Mouse (Mus musculus) midbrain, embryonic 16.5 days (tissue): ENCODE measurements around the gene Trim71. TPM values are rescaled to one million over a fixed set of nuclear protein-coding genes. Genes with fewer than 3 reads are reported as not detected.
"Not testable (repeated sequence)": the region's sequence is repeated elsewhere in the genome, so short reads cannot be mapped to it uniquely, and the experiment has no call there.

Source experiments
- ATAC-seq: fragments of 200-750 bp; cut with Nextera tagmentation; 2 replicates; pipeline ENCODE4 v1.8.0; 2017; ENCODE audit warnings: moderate TSS enrichment
- H3K27ac ChIP-seq: fragments of 300-500 bp; sonication (generic); 2 replicates; pipeline ENCODE4 v1.5.1; 2014; ENCODE audit warnings: mild to moderate bottlenecking, low read length, mixed read lengths
- H3K27me3 ChIP-seq: fragments of 300-500 bp; sonication (generic); 2 replicates; pipeline ENCODE4 v1.6.1; 2014; ENCODE audit warnings: low read depth, low read length, mixed read lengths; ENCODE audit not compliant: control insufficient read depth, insufficient read depth
- H3K36me3 ChIP-seq: fragments of 300-500 bp; sonication (generic); 2 replicates; pipeline ENCODE4 v1.6.1; 2014; ENCODE audit warnings: mild to moderate bottlenecking, low read length, moderate library complexity, mixed read lengths; ENCODE audit not compliant: control insufficient read depth, insufficient read depth
- H3K4me1 ChIP-seq: fragments of 300-500 bp; sonication (generic); 2 replicates; pipeline ENCODE4 v1.6.1; 2014; ENCODE audit warnings: mild to moderate bottlenecking, low read length, mixed read lengths; ENCODE audit not compliant: control insufficient read depth, insufficient read depth
- H3K4me2 ChIP-seq: fragments of 300-500 bp; sonication (generic); 2 replicates; pipeline ENCODE4 v1.6.1; 2014; ENCODE audit warnings: mild to moderate bottlenecking, low read length, mixed read lengths
- H3K4me3 ChIP-seq: fragments of 300-500 bp; sonication (generic); 2 replicates; pipeline ENCODE4 v1.5.1; 2014; ENCODE audit warnings: low read depth, mild to moderate bottlenecking, low read length, moderate library complexity, mixed read lengths
- H3K9ac ChIP-seq: fragments of 300-500 bp; sonication (generic); 2 replicates; pipeline ENCODE4 v1.6.1; 2014; ENCODE audit warnings: low read depth, low read length, mixed read lengths
- H3K9me3 ChIP-seq: fragments of 300-500 bp; sonication (generic); replicated peaks from 2 replicates; pipeline ENCODE4 v1.6.1; 2014; ENCODE audit warnings: mild to moderate bottlenecking, low read length, mixed read lengths; ENCODE audit not compliant: control insufficient read depth, poor library complexity, severe bottlenecking
- WGBS: fragments of 180-500 bp; shearing (Covaris S2); extraction: QIAGEN DNeasy Blood & Tissue Kit; methylation state at CpG from one replicate; pipeline ENCODE4 v1.1.7; 2014; 5-methylcytosine and 5-hydroxymethylcytosine counted together
- polyA plus RNA-seq: library from polyadenylated mRNA; unstranded; fragments of >200 nt; fragmentation: Nextera tagmentation; extraction: Ambion mirVana; gene quantifications from 2 replicates; pipeline ENCODE4 v1.2.1, GENCODE M21; 2015

The Trim71 gene
- polyA plus RNA-seq, 1 experiment from 2014 or later, result 0.15 TPM

DNA sequence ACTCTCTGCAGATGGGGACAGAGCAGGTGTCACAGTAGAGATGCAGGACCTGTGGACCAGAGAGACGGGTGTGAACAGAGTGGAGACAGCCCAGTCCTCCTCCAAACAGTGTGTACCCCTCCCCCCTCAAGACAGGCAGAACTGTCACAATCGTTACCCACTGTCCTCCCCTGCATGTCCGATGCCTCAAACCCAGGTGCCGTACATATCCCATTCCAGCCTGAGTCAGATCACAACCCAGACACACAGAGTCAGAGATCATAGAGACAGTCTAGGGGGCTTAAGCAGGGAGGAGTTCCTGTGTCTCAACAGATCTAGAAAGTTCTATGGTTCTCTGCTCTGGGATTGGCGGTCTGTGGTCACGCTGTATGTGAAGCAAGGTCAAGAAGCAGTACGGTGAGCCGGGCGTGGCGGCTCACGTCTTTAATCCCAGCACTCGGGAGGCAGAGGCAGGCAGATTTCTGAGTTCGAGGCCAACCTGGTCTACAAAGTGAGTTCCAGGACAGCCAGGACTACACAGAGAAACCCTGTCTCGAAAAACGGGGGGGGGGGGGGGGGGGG, 39.0 kb downstream of the Trim71 start:
- 95% methylated on average over 13 of the region's 15 CpGs for WGBS
- ATAC-seq, result no peak

GRCm38 (mm10) chr9:114522501-114522900, 41.7 kb downstream of the Trim71 start:
- Histone ChIP-seq H3K9me3 (no peaks in the 10 kb centered on the region), H3K27ac (no peak overlapping the region), H3K36me3 (no peaks in the 10 kb centered on the region), H3K4me1 (peaks cover 10% of the 10 kb centered on the region), H3K9ac (no peak overlapping the region), H3K4me2 (no peak overlapping the region), H3K4me3 (no peak overlapping the region), H3K27me3 (peaks cover 2% of the 10 kb centered on the region; the same call in 1 of the 2 replicates)
- no peak for ATAC-seq
- 92% methylated on average over 9 of the region's 9 CpGs for WGBS

More for the DNA sequence above, 39.0 kb downstream of the Trim71 start:
- H3K27me3 ChIP-seq, result peaks cover 2% of the 10 kb centered on the region; the same call in 1 of the 2 replicates
- no peaks in the 10 kb centered on the region for H3K36me3 ChIP-seq
- H3K4me3 ChIP-seq, result no peak overlapping the region
- H3K4me2 ChIP-seq, result no peak overlapping the region
- H3K9me3 ChIP-seq, result no peaks in the 10 kb centered on the region
- peaks cover 10% of the 10 kb centered on the region for H3K4me1 ChIP-seq
- H3K27ac ChIP-seq, result no peak overlapping the region
- H3K9ac ChIP-seq, result no peak overlapping the region

GRCm38 (mm10) chr9:114522041-114522440, 42.1 kb downstream of the Trim71 start:
- ATAC-seq, result no peak
- H3K9me3 ChIP-seq, result no peaks in the 10 kb centered on the region
- H3K27ac ChIP-seq, result no peak overlapping the region
- H3K9ac ChIP-seq, result no peak overlapping the region
- H3K27me3 ChIP-seq, result no peaks in the 10 kb centered on the region; the same call in 1 of the 2 replicates
- WGBS, result 60% methylated on average over 5 of the region's 5 CpGs
- no peaks in the 10 kb centered on the region for H3K36me3 ChIP-seq
- H3K4me2 ChIP-seq, result no peak overlapping the region
- no peak overlapping the region for H3K4me3 ChIP-seq
- peaks cover 10% of the 10 kb centered on the region for H3K4me1 ChIP-seq

- not testable (repeated sequence) for H3K4me2 ChIP-seq, H3K9ac ChIP-seq, ATAC-seq, H3K4me1 ChIP-seq, H3K27ac ChIP-seq, H3K9me3 ChIP-seq, H3K4me3 ChIP-seq, H3K27me3 ChIP-seq, H3K36me3 ChIP-seq
- 81% methylated on average over 4 of the region's 4 CpGs for WGBS
Measured at GRCm38 (mm10) chr9:114520529-114520928, 43.6 kb downstream of the Trim71 start.

- no peak overlapping the region for H3K4me3 ChIP-seq
- WGBS, result 68% methylated on average over 9 of the region's 9 CpGs
- no peaks in the 10 kb centered on the region for H3K4me1 ChIP-seq
- no peak overlapping the region for H3K4me2 ChIP-seq
- no peak for ATAC-seq
- no peak overlapping the region for H3K27ac ChIP-seq
- H3K9ac ChIP-seq, result no peak overlapping the region
- H3K27me3 ChIP-seq, result no peaks in the 10 kb centered on the region
- no peaks in the 10 kb centered on the region for H3K36me3 ChIP-seq
- no peaks in the 10 kb centered on the region; the same call in 1 of the 2 replicates for H3K9me3 ChIP-seq
Measured at GRCm38 (mm10) chr9:114518812-114519477, 45.2 kb downstream of the Trim71 start.

- Histone ChIP-seq H3K36me3 (peaks cover 4% of the 10 kb centered on the region), H3K4me1 (no peaks in the 10 kb centered on the region), H3K4me3 (no peak overlapping the region), H3K9me3 (no peaks in the 10 kb centered on the region; the same call in 1 of the 2 replicates), H3K27ac (no peak overlapping the region), H3K27me3 (no peaks in the 10 kb centered on the region), H3K4me2 (no peak overlapping the region), H3K9ac (no peak overlapping the region)
- 84% methylated on average over 13 of the region's 13 CpGs for WGBS
- no peak for ATAC-seq
Measured at GRCm38 (mm10) chr9:114517924-114518497, 46.2 kb downstream of the Trim71 start.

- Histone ChIP-seq H3K27me3 (no peaks in the 10 kb centered on the region), H3K27ac (no peak within 1 kb of the TSS), H3K9me3 (no peaks in the 10 kb centered on the region; the same call in 1 of the 2 replicates), H3K4me1 (no peaks in the 10 kb centered on the region), H3K9ac (no peak within 1 kb of the TSS), H3K4me3 (no peak within 1 kb of the TSS), H3K4me2 (no peak within 1 kb of the TSS), H3K36me3 (peaks cover 9% of the 10 kb centered on the region)
- no peak for ATAC-seq
- 82% methylated on average over 11 of the region's 11 CpGs for WGBS
Measured at GRCm38 (mm10) chr9:114515364-114515763, 48.8 kb downstream of the Trim71 start, which contains the start of gene C130032M10Rik. Gene C130032M10Rik, plus strand, starts transcription at chr9:114515697.

DNA sequence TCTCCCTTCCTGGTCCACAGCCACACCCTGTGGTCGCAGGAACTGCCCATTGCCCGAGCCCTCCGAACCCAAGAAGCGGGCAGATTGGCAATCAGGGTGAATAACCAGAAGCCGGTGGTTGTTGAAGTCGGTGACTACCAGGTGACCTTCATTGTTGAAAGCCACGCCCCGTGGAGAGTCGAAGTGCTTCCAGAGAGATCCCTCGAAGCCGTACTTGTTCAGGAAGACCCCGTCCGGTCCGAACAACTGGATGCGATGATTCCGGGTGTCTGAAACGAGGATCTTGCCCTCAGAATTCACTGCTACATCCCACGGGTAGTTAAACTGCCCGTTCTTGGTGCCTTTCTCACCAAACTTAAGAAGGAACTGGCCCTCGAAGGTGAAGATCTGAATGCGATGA, 51.3 kb downstream of the Trim71 start:
- Histone ChIP-seq H3K27me3 (no peaks in the 10 kb centered on the region), H3K36me3 (peaks cover 9% of the 10 kb centered on the region), H3K4me2 (no peak overlapping the region), H3K9ac (no peak overlapping the region), H3K9me3 (no peaks in the 10 kb centered on the region; the same call in 1 of the 2 replicates), H3K27ac (no peak overlapping the region), H3K4me1 (no peaks in the 10 kb centered on the region), H3K4me3 (no peak overlapping the region)
- ATAC-seq, result no peak
- WGBS, result 97% methylated on average over 21 of the region's 21 CpGs

- no peaks in the 10 kb centered on the region for H3K27me3 ChIP-seq
- no peaks in the 10 kb centered on the region for H3K4me1 ChIP-seq
- 95% methylated on average over 9 of the region's 9 CpGs for WGBS
- H3K4me3 ChIP-seq, result no peak overlapping the region
- no peak overlapping the region for H3K27ac ChIP-seq
- peaks cover 9% of the 10 kb centered on the region for H3K36me3 ChIP-seq
- no peak overlapping the region for H3K4me2 ChIP-seq
- H3K9me3 ChIP-seq, result no peaks in the 10 kb centered on the region; the same call in 1 of the 2 replicates
- H3K9ac ChIP-seq, result no peak overlapping the region
- ATAC-seq, result no peak
Measured at GRCm38 (mm10) chr9:114509785-114510184, 54.4 kb downstream of the Trim71 start.
